Mouse (Mus musculus): ENCODE measurements around the gene Gm20219. TPM values are rescaled to one million over a fixed set of nuclear protein-coding genes. Genes with fewer than 3 reads are reported as not detected.

Gm20219 gene
- polyA plus RNA-seq, 1 experiment from 2014 or later, result 1.2 TPM

Other genes with a start within 250 kb of the Gm20219 start
- gene Kdm4b, start 228.3 kb downstream of the Gm20219 start, polyA plus RNA-seq (2015; fragmentation: Nextera tagmentation; extraction: Ambion mirVana), result 51.4 and 55.9 TPM in 2 replicates
- 276 and 292 TPM in 2 replicates for gene Ptprs, start 77.9 kb downstream of the Gm20219 start, polyA plus RNA-seq (2015; fragmentation: Nextera tagmentation; extraction: Ambion mirVana)
- 0.14 TPM in 1 of 2 replicates, not detected in the other for gene Znrf4, start 42.0 kb downstream of the Gm20219 start, polyA plus RNA-seq (2015; fragmentation: Nextera tagmentation; extraction: Ambion mirVana)
- gene Safb2, start 30.2 kb upstream of the Gm20219 start, polyA plus RNA-seq (2015; fragmentation: Nextera tagmentation; extraction: Ambion mirVana), result 77.9 and 84.3 TPM in 2 replicates
- 126 and 135 TPM in 2 replicates for gene Safb, start 30.4 kb upstream of the Gm20219 start, polyA plus RNA-seq (2015; fragmentation: Nextera tagmentation; extraction: Ambion mirVana)
- gene 2410015M20Rik, start 55.4 kb upstream of the Gm20219 start, polyA plus RNA-seq (2015; fragmentation: Nextera tagmentation; extraction: Ambion mirVana), result 212 and 224 TPM in 2 replicates
- gene Rpl36, start 59.0 kb upstream of the Gm20219 start, polyA plus RNA-seq (2015; fragmentation: Nextera tagmentation; extraction: Ambion mirVana), result 1,314 and 1,523 TPM in 2 replicates
- gene Lonp1, start 72.5 kb upstream of the Gm20219 start, polyA plus RNA-seq (2015; fragmentation: Nextera tagmentation; extraction: Ambion mirVana), result 41.2 and 47.1 TPM in 2 replicates
- 0.58 and 0.70 TPM in 2 replicates for gene Catsperd, start 73.8 kb upstream of the Gm20219 start, polyA plus RNA-seq (2015; fragmentation: Nextera tagmentation; extraction: Ambion mirVana)
- 112 and 123 TPM in 2 replicates for gene Ranbp3, start 118.9 kb upstream of the Gm20219 start, polyA plus RNA-seq (2015; fragmentation: Nextera tagmentation; extraction: Ambion mirVana)
- gene Ndufa11, start 163.4 kb upstream of the Gm20219 start, polyA plus RNA-seq (2015; fragmentation: Nextera tagmentation; extraction: Ambion mirVana), result 433 and 459 TPM in 2 replicates
- 14.0 and 16.7 TPM in 2 replicates for gene Vmac, start 163.6 kb upstream of the Gm20219 start, polyA plus RNA-seq (2015; fragmentation: Nextera tagmentation; extraction: Ambion mirVana)
- 1.7 TPM in 2 replicates for gene Nrtn, start 203.1 kb upstream of the Gm20219 start, polyA plus RNA-seq (2015; fragmentation: Nextera tagmentation; extraction: Ambion mirVana)
- 50.0 and 56.9 TPM in 2 replicates for gene Dus3l, start 210.4 kb upstream of the Gm20219 start, polyA plus RNA-seq (2015; fragmentation: Nextera tagmentation; extraction: Ambion mirVana)
- gene Prr22, start 215.9 kb upstream of the Gm20219 start, polyA plus RNA-seq (2015; fragmentation: Nextera tagmentation; extraction: Ambion mirVana), result 1.2 and 1.3 TPM in 2 replicates